Mouse (Mus musculus) kidney, postnatal 0 days (tissue): ENCODE data around the gene Mtmr10. TPM values are rescaled to one million over a fixed set of nuclear protein-coding genes. Genes with fewer than 3 reads are reported as not detected.

ENCODE experiments used
- ATAC-seq: fragments of 200-750 bp; cut with Nextera tagmentation; replicated peaks from 2 replicates; pipeline ENCODE4 v1.8.0; 2017; ENCODE audit warnings: low read depth, moderate number of reproducible peaks, moderate TSS enrichment, moderate library complexity; ENCODE audit not compliant: low FRiP score
- DNase-seq: peaks from one replicate; pipeline ENCODE4 v3.0.0-alpha.2; 2016; ENCODE audit warnings: low spot score
- H3K27ac ChIP-seq: fragments of 300-500 bp; sonication (generic); 2 replicates; pipeline ENCODE4 v1.5.1; 2014; ENCODE audit warnings: mild to moderate bottlenecking
- H3K27me3 ChIP-seq: fragments of 300-500 bp; sonication (generic); 2 replicates; pipeline ENCODE4 v1.6.1; 2014; ENCODE audit warnings: low read length, mixed read lengths; ENCODE audit not compliant: insufficient read depth
- H3K36me3 ChIP-seq: fragments of 300-500 bp; sonication (generic); 2 replicates; pipeline ENCODE4 v1.6.1; 2014; ENCODE audit warnings: low read length, mixed read lengths; ENCODE audit not compliant: insufficient read depth
- H3K4me1 ChIP-seq: fragments of 300-500 bp; sonication (generic); replicated peaks from 2 replicates; pipeline ENCODE4 v1.6.1; 2014; ENCODE audit warnings: antibody characterized with exemption, low read length, mixed read lengths; ENCODE audit not compliant: insufficient read depth
- H3K4me2 ChIP-seq: fragments of 300-500 bp; sonication (generic); 2 replicates; pipeline ENCODE4 v1.6.1; 2014; ENCODE audit warnings: mild to moderate bottlenecking, low read length, moderate library complexity, mixed read lengths
- H3K4me3 ChIP-seq: fragments of 300-500 bp; sonication (generic); replicated peaks from 2 replicates; pipeline ENCODE4 v1.5.1; 2014; ENCODE audit warnings: low read depth, low read length
- H3K9ac ChIP-seq: fragments of 300-500 bp; sonication (generic); 2 replicates; pipeline ENCODE4 v1.6.1; 2014; ENCODE audit warnings: low read depth, low read length
- H3K9me3 ChIP-seq: fragments of 300-500 bp; sonication (generic); replicated peaks from 2 replicates; pipeline ENCODE4 v1.6.1; 2016; ENCODE audit warnings: low read length, inconsistent platforms, mixed read lengths
- CTCF ChIP-seq: IDR thresholded peaks from 2 replicates; pipeline ENCODE4 v1.5.1; 2016; ENCODE audit warnings: antibody characterized with exemption, low read depth, mild to moderate bottlenecking, moderate library complexity
- WGBS: fragments of 180-500 bp; shearing (Covaris S2); extraction: QIAGEN DNeasy Blood & Tissue Kit; methylation state at CpG from one replicate; pipeline ENCODE4 v1.1.7; 2014; 5-methylcytosine and 5-hydroxymethylcytosine counted together
- polyA plus RNA-seq: library from polyadenylated mRNA; unstranded; fragments of >200 nt; fragmentation: Nextera tagmentation; extraction: Ambion mirVana; gene quantifications from 2 replicates; pipeline ENCODE4 v1.2.1, GENCODE M21; 2015

The Mtmr10 gene
- polyA plus RNA-seq, 1 experiment from 2014 or later: 8.1 TPM

- H3K4me3 ChIP-seq: no peak overlapping the region
- DNase-seq: no peak
- no peak for ATAC-seq
- H3K9me3 ChIP-seq: no peaks in the 10 kb centered on the region
- no peak overlapping the region for H3K4me2 ChIP-seq
- H3K4me1 ChIP-seq: no peaks in the 10 kb centered on the region
- no peaks in the 10 kb centered on the region for H3K36me3 ChIP-seq
- TF ChIP-seq CTCF: no peak
- WGBS: 75% methylated on average over 6 of the region's 6 CpGs
- H3K27ac ChIP-seq: no peak overlapping the region
- no peak overlapping the region for H3K9ac ChIP-seq
- H3K27me3 ChIP-seq: no peaks in the 10 kb centered on the region
These were observed 43.1 kb upstream of the Mtmr10 start for GRCm38 (mm10) chr7:64244371-64244770.

- Histone ChIP-seq H3K4me2 (no peak overlapping the region), H3K27me3 (no peaks in the 10 kb centered on the region), H3K36me3 (no peaks in the 10 kb centered on the region), H3K9me3 (no peaks in the 10 kb centered on the region), H3K4me1 (no peaks in the 10 kb centered on the region), H3K4me3 (no peak overlapping the region), H3K27ac (no peak overlapping the region), H3K9ac (no peak overlapping the region)
- ATAC-seq (no peak), DNase-seq (no peak)
- 72% methylated on average over 4 of the region's 4 CpGs for WGBS
- TF ChIP-seq CTCF: no peak
These were observed 40.7 kb upstream of the Mtmr10 start for GRCm38 (mm10) chr7:64246713-64247112.

GRCm38 (mm10) chr7:64248352-64248751 lies 39.1 kb upstream of the Mtmr10 start:
- WGBS: 71% methylated on average over 1 of the region's 1 CpGs
- H3K4me3 ChIP-seq: no peak overlapping the region
- no peak overlapping the region for H3K4me2 ChIP-seq
- DNase-seq (no peak), ATAC-seq (no peak)
- no peak for TF ChIP-seq CTCF
- no peak overlapping the region for H3K27ac ChIP-seq
- H3K36me3 ChIP-seq: no peaks in the 10 kb centered on the region
- no peaks in the 10 kb centered on the region for H3K27me3 ChIP-seq
- no peaks in the 10 kb centered on the region for H3K9me3 ChIP-seq
- H3K9ac ChIP-seq: no peak overlapping the region
- H3K4me1 ChIP-seq: no peaks in the 10 kb centered on the region

GRCm38 (mm10) chr7:64249715-64250114 lies 37.7 kb upstream of the Mtmr10 start:
- no peaks in the 10 kb centered on the region for H3K4me1 ChIP-seq
- H3K36me3 ChIP-seq: no peaks in the 10 kb centered on the region
- no peak for ATAC-seq
- no peak for TF ChIP-seq CTCF
- no peak overlapping the region for H3K4me2 ChIP-seq
- WGBS: 47% methylated on average over 4 of the region's 4 CpGs
- H3K4me3 ChIP-seq: no peak overlapping the region
- H3K27ac ChIP-seq: no peak overlapping the region
- H3K27me3 ChIP-seq: no peaks in the 10 kb centered on the region
- peak; percentile 6 for DNase-seq
- no peak overlapping the region for H3K9ac ChIP-seq
- no peaks in the 10 kb centered on the region for H3K9me3 ChIP-seq

GRCm38 (mm10) chr7:64250417-64250816 lies 37.0 kb upstream of the Mtmr10 start:
- Histone ChIP-seq H3K9ac (no peak overlapping the region), H3K27ac (no peak overlapping the region), H3K4me3 (no peak overlapping the region), H3K27me3 (no peaks in the 10 kb centered on the region), H3K4me1 (no peaks in the 10 kb centered on the region), H3K4me2 (no peak overlapping the region), H3K9me3 (no peaks in the 10 kb centered on the region), H3K36me3 (no peaks in the 10 kb centered on the region)
- WGBS: 82% methylated on average over 7 of the region's 7 CpGs
- TF ChIP-seq CTCF: no peak
- ATAC-seq (no peak), DNase-seq (no peak)

DNA sequence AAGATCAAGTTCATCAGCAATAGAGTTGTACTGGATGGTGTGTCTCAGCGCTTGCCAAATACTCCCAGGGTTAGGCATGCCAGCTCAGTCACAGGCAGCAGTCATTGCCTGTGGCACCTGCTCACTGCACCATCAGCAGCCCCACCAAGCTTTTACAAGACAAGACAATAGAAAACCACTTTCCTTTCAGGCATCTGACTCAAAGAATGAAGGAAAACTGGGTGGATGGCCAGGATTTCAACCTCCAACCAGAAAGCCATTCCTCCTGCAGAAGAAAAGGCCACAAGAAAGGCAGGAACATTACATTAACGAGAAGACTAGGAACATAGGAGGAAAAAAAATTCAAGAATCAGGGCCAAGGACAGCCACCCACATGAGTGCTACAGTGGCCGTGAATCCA lies 33.7 kb upstream of the Mtmr10 start:
- no peak overlapping the region for H3K27ac ChIP-seq
- no peak overlapping the region for H3K4me3 ChIP-seq
- H3K9me3 ChIP-seq: no peaks in the 10 kb centered on the region
- ATAC-seq (no peak), DNase-seq (no peak)
- H3K4me2 ChIP-seq: no peak overlapping the region
- H3K4me1 ChIP-seq: no peaks in the 10 kb centered on the region
- TF ChIP-seq CTCF: no peak
- no peaks in the 10 kb centered on the region for H3K36me3 ChIP-seq
- no peak overlapping the region for H3K9ac ChIP-seq
- H3K27me3 ChIP-seq: no peaks in the 10 kb centered on the region
- 87% methylated on average over 3 of the region's 3 CpGs for WGBS
